Mouse (Mus musculus) right cerebral cortex, adult 18-20 months (tissue): ENCODE measurements at regions not wholly inside any gene's neighbourhood (a gene's known extent, or its start where the extent isn't known, plus 50 kb on each side); places are given as distances from the start of the nearest gene placed in this dataset.

Source experiments
- DNase-seq: peaks from one replicate; pipeline ENCODE4 v3.0.0; 2022; ENCODE audit warnings: mixed read lengths

DNA sequence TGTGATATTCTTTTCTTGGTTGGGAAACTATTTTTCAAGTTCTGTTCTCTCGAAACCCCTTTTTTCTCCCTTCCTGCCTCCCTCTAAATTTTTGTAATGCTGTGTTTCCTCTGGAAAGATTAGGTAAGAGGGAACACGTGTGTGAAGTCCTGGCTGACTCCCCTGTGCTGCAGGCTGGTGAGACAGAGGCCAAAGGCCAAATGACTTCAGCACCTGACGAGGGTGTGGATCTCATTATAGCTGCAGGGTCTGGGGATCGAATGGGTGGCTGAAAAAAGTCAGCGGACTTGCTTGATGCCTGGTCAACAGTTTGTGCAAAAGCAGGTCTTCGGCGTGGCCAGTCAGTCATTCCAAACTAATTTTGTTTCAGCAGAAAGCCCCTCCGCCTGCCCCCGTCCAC, 159.1 kb downstream of the En1 start:
- no peak for DNase-seq

GRCm38 (mm10) chr1:120762498-120762897, 160.3 kb downstream of the En1 start:
- no peak for DNase-seq

DNA sequence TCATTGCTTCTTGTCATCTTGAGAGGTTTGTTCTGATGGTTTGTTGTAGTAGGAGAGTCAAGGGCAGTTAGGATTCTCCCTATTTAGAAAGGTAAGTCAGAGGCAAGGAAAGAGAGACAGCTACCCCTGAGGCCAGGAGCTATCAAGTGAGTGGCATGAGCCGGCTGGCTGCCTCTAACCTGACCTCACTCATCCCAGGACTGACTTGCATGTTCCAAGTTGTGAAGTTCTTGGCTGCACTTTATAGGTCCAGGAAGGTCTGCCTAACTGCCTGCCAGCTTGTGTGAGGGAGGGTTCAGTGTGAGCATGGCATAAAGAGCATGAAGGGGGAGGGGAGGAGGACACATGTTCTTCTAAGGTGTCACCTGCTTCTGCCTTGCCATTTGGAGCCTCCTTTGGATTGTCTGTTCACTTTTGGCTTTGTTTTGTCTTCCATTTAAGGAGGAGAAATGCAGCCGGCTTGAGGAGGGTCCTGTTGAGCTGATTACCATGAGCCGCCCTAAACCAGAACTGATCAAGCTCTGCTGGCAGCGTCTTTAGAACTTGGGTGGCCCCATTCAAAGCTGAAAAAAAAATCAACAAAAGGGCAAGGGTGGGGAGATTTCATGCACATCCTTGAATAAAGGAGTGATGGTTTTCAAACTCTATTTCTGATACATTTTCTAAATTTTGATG, 160.8 kb downstream of the En1 start:
- no peak for DNase-seq

DNA sequence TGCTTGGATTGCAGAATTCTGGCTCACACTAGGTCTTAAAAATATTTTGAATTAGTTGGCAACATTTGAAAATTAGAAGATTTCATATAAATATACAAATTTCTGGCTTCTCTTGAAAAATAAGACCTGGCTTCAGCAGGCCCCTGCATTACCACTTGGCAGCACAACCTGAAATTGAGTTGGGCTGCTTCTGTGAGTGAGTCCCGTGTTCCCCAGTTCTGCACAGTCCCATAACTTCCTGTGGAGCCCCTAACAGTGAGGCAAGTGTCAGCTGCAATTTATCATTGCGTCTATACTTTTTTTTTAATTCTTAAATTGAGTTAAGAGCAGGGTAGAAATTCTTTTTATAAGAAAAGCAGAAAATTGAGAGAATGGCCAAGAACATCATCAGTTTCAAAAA, 164.8 kb downstream of the En1 start:
- no peak for DNase-seq

GRCm38 (mm10) chr1:120771269-120771668, 169.1 kb downstream of the En1 start:
- DNase-seq = no peak

GRCm38 (mm10) chr1:120776906-120777305, 174.7 kb downstream of the En1 start:
- no peak for DNase-seq

- DNase-seq = no peak
These were observed 175.2 kb downstream of the En1 start for GRCm38 (mm10) chr1:120777468-120777867.

- DNase-seq = peak; percentile 20
These were observed 193.0 kb downstream of the En1 start for GRCm38 (mm10) chr1:120795245-120795644.

GRCm38 (mm10) chr1:120801248-120801979, 199.2 kb downstream of the En1 start:
- no peak for DNase-seq

- DNase-seq = no peak
These were observed 199.8 kb downstream of the En1 start for GRCm38 (mm10) chr1:120801980-120802364.

DNA sequence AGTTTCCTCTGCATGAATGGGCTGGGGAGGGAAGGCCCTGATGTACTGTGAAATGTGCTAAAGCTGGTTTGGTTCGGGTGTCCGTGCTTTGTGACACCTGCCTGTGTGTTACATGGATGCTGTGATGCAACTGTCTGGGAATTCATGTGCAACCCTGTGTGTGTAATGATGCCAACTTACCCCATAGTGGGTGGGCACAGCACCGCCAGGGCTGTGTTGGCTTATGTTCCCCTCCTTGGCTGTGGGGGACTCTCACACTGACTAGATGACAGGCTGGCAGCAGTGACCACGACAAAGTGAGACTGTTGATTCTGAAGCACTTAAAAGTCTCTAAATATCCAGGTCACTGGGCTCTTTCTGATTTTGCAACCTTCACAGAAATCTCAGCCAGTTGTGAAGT, 212.2 kb downstream of the En1 start:
- DNase-seq = no peak

DNA sequence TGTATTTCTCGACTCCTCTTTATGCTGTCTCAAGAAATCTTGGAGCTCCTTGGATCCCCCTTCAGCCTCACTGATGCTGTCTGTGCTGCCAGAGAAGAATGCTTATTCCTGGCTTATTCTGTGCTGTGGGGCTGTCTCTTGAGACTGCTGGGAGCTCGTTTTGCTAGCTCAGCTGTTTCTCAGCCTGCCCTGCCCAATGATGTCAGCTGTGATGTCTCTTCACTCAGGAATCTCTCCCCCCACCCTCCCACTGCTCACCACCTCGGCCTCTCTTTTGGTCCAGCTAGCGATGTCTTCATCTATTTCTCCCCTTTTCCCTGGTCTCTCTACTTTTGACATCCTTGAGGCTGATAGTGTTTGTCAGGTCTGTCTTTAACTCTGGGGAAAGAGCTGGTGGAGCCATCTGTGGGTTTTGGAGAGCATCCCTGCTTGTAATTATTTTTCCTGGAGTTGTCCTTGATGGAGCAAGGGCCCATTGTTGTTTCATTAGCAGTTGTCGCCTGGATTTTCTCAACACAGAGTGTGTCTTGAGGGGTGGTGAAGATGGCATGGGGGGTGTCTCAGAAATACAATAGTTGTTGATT, 214.1 kb downstream of the En1 start:
- no peak for DNase-seq

GRCm38 (mm10) chr1:120817563-120817962, 215.3 kb downstream of the En1 start:
- no peak for DNase-seq

GRCm38 (mm10) chr1:120831975-120832374, 229.8 kb downstream of the En1 start:
- DNase-seq = no peak

DNA sequence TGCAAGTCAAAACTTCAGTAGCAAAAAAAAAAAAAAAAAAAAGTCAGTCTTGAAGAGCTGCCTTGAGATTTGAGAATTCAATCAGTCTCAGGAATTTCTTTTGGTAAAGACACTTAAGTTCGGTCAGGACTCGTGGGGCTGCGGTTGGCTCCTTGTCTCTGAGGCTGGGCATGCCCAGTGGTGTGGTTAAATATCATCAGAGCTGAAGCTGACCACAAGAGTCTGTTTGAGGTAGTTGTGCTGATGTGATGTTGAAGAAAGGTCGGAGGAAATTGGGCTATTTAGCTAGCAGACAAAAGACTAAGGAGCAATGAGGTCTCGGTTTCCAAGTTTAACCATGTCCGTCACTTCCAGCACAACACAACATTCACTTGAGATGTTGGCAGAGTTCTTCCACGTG, 240.4 kb downstream of the En1 start:
- DNase-seq = no peak

DNA sequence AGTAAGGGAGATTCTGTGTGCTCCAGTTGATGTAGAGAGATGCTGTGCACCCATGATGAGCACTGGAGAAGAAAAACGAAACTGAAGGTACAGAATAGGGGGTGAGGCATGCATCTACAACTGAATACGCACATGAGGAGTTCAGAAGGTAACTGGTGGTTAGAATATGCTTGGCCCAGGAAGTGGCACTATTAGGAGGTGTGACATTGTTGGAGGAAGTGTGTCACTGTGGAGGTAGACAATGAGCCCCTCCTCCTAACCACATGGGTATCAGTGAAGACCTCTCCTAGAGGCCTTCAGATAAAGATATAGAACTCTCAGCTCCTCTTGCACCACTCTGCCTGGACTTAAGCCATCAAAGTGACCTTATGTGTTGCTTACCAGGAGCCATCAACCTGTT, 243.9 kb downstream of the En1 start:
- no peak for DNase-seq

GRCm38 (mm10) chr1:120851860-120852503, 249.8 kb downstream of the En1 start:
- DNase-seq = no peak

DNA sequence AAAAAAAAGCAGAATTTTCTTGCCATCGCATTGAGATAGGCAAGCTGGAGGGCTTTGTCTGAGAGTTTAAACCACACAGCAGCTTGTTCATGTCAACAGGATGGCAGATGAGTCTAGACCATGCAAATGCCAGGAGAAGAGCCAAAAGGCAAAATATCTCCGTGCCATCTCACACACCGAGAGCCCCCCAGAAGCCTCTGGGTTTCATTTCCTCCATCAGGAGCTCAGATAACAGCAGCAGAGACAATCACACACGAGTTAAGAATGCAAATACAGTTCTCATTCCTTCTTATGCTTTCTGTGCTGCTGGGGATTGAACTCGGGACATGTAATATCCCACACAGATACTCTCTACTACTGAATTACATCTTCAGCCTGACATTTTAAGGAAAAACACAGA, 255.3 kb downstream of the En1 start:
- no peak for DNase-seq

DNA sequence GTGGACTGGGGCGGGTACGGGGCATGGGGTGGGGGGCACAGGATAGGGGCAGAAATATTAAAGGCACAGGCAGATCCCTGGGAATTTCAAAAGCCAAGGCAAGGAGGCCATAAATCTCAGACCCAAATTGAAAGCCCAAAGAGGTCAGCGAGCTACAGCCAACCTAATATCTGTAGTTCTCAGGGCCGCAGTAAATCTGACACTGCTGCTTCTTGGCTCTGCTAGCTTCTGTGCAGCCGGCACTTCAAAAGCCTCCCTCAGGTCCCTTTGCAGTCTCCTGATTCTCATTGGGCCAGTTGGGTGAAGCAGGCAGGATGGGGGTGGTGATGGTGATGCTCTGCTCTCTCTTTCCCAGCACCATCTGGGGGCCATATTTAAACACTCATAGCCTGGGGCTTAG, 257.3 kb downstream of the En1 start:
- DNase-seq = no peak

- DNase-seq = no peak
These were observed 270.3 kb downstream of the En1 start for GRCm38 (mm10) chr1:120872554-120872953.

GRCm38 (mm10) chr1:120882959-120883549, 280.8 kb downstream of the En1 start:
- DNase-seq = no peak

GRCm38 (mm10) chr1:120883632-120884031, 281.4 kb downstream of the En1 start:
- no peak for DNase-seq

DNA sequence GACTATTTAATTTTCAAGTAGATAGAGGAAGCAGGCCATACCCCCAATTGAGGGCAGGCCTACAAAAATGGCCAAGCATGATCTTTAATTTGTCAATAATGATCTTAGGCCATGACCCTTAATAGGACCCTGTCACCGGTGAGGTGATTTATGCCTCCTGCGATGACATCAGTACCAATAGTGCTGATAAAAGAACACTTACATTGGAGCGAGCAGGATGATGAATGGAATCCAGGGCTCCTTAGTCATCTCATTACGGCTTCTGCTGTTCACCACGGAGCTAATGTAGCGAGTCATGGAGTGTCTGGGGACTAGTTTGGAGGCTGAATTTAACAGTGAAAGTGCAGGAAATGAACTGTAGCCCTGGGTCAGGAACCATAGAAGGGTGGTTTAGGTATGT, 308.6 kb downstream of the En1 start:
- no peak for DNase-seq
